Mouse (Mus musculus): ENCODE measurements around the gene Fam53b.

- TF ChIP-seq GATA1 (IDR thresholded peaks at IDR 0.05; ENCODE audit: borderline replicate concordance, low read length): no peak
- no peak for TF ChIP-seq FLI1 (IDR thresholded peaks at IDR 0.05; ENCODE audit: low read length)
These were observed 74.8 kb downstream of the Fam53b start for GRCm38 (mm10) chr7:132738844-132739243.

Measured in megakaryocyte, embryonic 14.5 days (primary cell).